Mouse (Mus musculus): ENCODE data around the gene Syngr3. TPM values are rescaled to one million over a fixed set of nuclear protein-coding genes. Genes with fewer than 3 reads are reported as not detected.

The Syngr3 gene
- polyA plus RNA-seq, 1 experiment from 2014 or later, result 2.0 TPM

- Histone ChIP-seq H3K4me1 (peaks cover 37% of the 10 kb centered on the region), H3K27ac (peak overlapping the region; percentile 81), H3K4me2 (no peak overlapping the region), H3K27me3 (no peaks in the 10 kb centered on the region), H3K9me3 (no peaks in the 10 kb centered on the region), H3K4me3 (no peak overlapping the region), H3K36me3 (peaks cover 23% of the 10 kb centered on the region; the same call in 1 of the 2 replicates), H3K9ac (no peak overlapping the region)
- ATAC-seq (ENCODE audit: borderline replicate concordance, extremely low read depth, low FRiP score, low TSS enrichment), result no peak
- 85% methylated on average over 7 of the region's 7 CpGs for WGBS
Measured at GRCm38 (mm10) chr17:24640119-24640518, 49.6 kb downstream of the Syngr3 start.

- no peak; the same call in 1 of the 2 replicates for ATAC-seq (ENCODE audit: borderline replicate concordance, extremely low read depth, low FRiP score, low TSS enrichment)
Measured at GRCm38 (mm10) chr17:24639571-24639988, 50.2 kb downstream of the Syngr3 start.

GRCm38 (mm10) chr17:24638840-24639239 lies 50.9 kb downstream of the Syngr3 start:
- Histone ChIP-seq H3K36me3 (peaks cover 23% of the 10 kb centered on the region; the same call in 1 of the 2 replicates), H3K4me1 (peaks cover 29% of the 10 kb centered on the region), H3K27ac (peak overlapping the region; percentile 81), H3K27me3 (no peaks in the 10 kb centered on the region), H3K4me3 (no peak overlapping the region), H3K9me3 (no peaks in the 10 kb centered on the region), H3K9ac (no peak overlapping the region; the same call in 1 of the 2 replicates), H3K4me2 (no peak overlapping the region)
- 48% methylated on average over 9 of the region's 9 CpGs for WGBS
- ATAC-seq (ENCODE audit: borderline replicate concordance, extremely low read depth, low FRiP score, low TSS enrichment), result peak; percentile 85

More at GRCm38 (mm10) chr17:24639571-24639988, 50.2 kb downstream of the Syngr3 start:
- peaks cover 32% of the 10 kb centered on the region for H3K4me1 ChIP-seq
- H3K36me3 ChIP-seq, result peaks cover 23% of the 10 kb centered on the region; the same call in 1 of the 2 replicates
- peak overlapping the region; percentile 13; the same call in 1 of the 2 replicates for H3K9ac ChIP-seq
- H3K9me3 ChIP-seq, result no peaks in the 10 kb centered on the region
- H3K4me2 ChIP-seq, result no peak overlapping the region
- H3K27ac ChIP-seq, result peak overlapping the region; percentile 81
- no peak overlapping the region for H3K4me3 ChIP-seq
- H3K27me3 ChIP-seq, result no peaks in the 10 kb centered on the region
- WGBS, result 68% methylated on average over 5 of the region's 5 CpGs

GRCm38 (mm10) chr17:24638214-24638613 lies 51.5 kb downstream of the Syngr3 start:
- H3K36me3 ChIP-seq, result peaks cover 23% of the 10 kb centered on the region; the same call in 1 of the 2 replicates
- ATAC-seq (ENCODE audit: borderline replicate concordance, extremely low read depth, low FRiP score, low TSS enrichment), result no peak
- H3K4me2 ChIP-seq, result no peak overlapping the region
- no peaks in the 10 kb centered on the region for H3K27me3 ChIP-seq
- WGBS, result 73% methylated on average over 4 of the region's 4 CpGs
- peak overlapping the region; percentile 64 for H3K27ac ChIP-seq
- no peak overlapping the region for H3K9ac ChIP-seq
- H3K9me3 ChIP-seq, result no peaks in the 10 kb centered on the region
- no peak overlapping the region for H3K4me3 ChIP-seq
- H3K4me1 ChIP-seq, result peaks cover 29% of the 10 kb centered on the region

GRCm38 (mm10) chr17:24636781-24637481 lies 52.8 kb downstream of the Syngr3 start:
- no peaks in the 10 kb centered on the region for H3K9me3 ChIP-seq
- H3K4me2 ChIP-seq, result no peak overlapping the region
- no peak overlapping the region for H3K27ac ChIP-seq
- H3K4me3 ChIP-seq, result no peak overlapping the region
- 60% methylated on average over 5 of the region's 5 CpGs for WGBS
- ATAC-seq (ENCODE audit: borderline replicate concordance, extremely low read depth, low FRiP score, low TSS enrichment), result no peak
- H3K27me3 ChIP-seq, result no peaks in the 10 kb centered on the region
- H3K9ac ChIP-seq, result no peak overlapping the region
- peaks cover 20% of the 10 kb centered on the region; the same call in 1 of the 2 replicates for H3K36me3 ChIP-seq
- H3K4me1 ChIP-seq, result peaks cover 36% of the 10 kb centered on the region

GRCm38 (mm10) chr17:24635694-24636093 lies 54.1 kb downstream of the Syngr3 start:
- WGBS, result 93% methylated on average over 5 of the region's 5 CpGs
- no peak overlapping the region for H3K4me3 ChIP-seq
- H3K27ac ChIP-seq, result no peak overlapping the region
- H3K9ac ChIP-seq, result no peak overlapping the region
- no peaks in the 10 kb centered on the region for H3K27me3 ChIP-seq
- H3K4me2 ChIP-seq, result no peak overlapping the region
- H3K36me3 ChIP-seq, result peaks cover 13% of the 10 kb centered on the region; the same call in 1 of the 2 replicates
- no peaks in the 10 kb centered on the region for H3K9me3 ChIP-seq
- peaks cover 42% of the 10 kb centered on the region for H3K4me1 ChIP-seq
- ATAC-seq (ENCODE audit: borderline replicate concordance, extremely low read depth, low FRiP score, low TSS enrichment), result no peak

Other genes with a start within 250 kb of the Syngr3 start
- gene Dnase1l2, start 246.8 kb downstream of the Syngr3 start, polyA plus RNA-seq (2015; fragmentation: Nextera tagmentation; extraction: Ambion mirVana), result 1.9 and 2.0 TPM in 2 replicates
- 26.0 and 35.4 TPM in 2 replicates for gene E4f1, start 219.6 kb downstream of the Syngr3 start, polyA plus RNA-seq (2015; fragmentation: Nextera tagmentation; extraction: Ambion mirVana)
- 56.2 and 57.4 TPM in 2 replicates for gene Pgp, start 219.6 kb downstream of the Syngr3 start, polyA plus RNA-seq (2015; fragmentation: Nextera tagmentation; extraction: Ambion mirVana)
- gene Bricd5, start 216.1 kb downstream of the Syngr3 start, polyA plus RNA-seq (2015; fragmentation: Nextera tagmentation; extraction: Ambion mirVana), result not detected in 2 replicates
- gene Mlst8, start 210.9 kb downstream of the Syngr3 start, polyA plus RNA-seq (2015; fragmentation: Nextera tagmentation; extraction: Ambion mirVana), result 31.6 and 34.5 TPM in 2 replicates
- 0.97 and 1.0 TPM in 2 replicates for gene Caskin1, start 201.4 kb downstream of the Syngr3 start, polyA plus RNA-seq (2015; fragmentation: Nextera tagmentation; extraction: Ambion mirVana)
- gene Traf7, start 162.0 kb downstream of the Syngr3 start, polyA plus RNA-seq (2015; fragmentation: Nextera tagmentation; extraction: Ambion mirVana), result 96.7 and 106 TPM in 2 replicates
- 2.3 and 3.3 TPM in 2 replicates for gene Rab26, start 155.7 kb downstream of the Syngr3 start, polyA plus RNA-seq (2015; fragmentation: Nextera tagmentation; extraction: Ambion mirVana)
- gene Pkd1, start 140.1 kb downstream of the Syngr3 start, polyA plus RNA-seq (2015; fragmentation: Nextera tagmentation; extraction: Ambion mirVana), result 24.7 and 30.2 TPM in 2 replicates
- 48.2 and 53.5 TPM in 2 replicates for gene Tsc2, start 57.3 kb downstream of the Syngr3 start, polyA plus RNA-seq (2015; fragmentation: Nextera tagmentation; extraction: Ambion mirVana)
- gene Nthl1, start 57.3 kb downstream of the Syngr3 start, polyA plus RNA-seq (2015; fragmentation: Nextera tagmentation; extraction: Ambion mirVana), result 17.2 and 19.6 TPM in 2 replicates
- 87.3 and 92.4 TPM in 2 replicates for gene Slc9a3r2, start 39.6 kb downstream of the Syngr3 start, polyA plus RNA-seq (2015; fragmentation: Nextera tagmentation; extraction: Ambion mirVana)
- 2.1 and 2.3 TPM in 2 replicates for gene Npw, start 31.5 kb downstream of the Syngr3 start, polyA plus RNA-seq (2015; fragmentation: Nextera tagmentation; extraction: Ambion mirVana)
- gene Zfp598, start 20.3 kb downstream of the Syngr3 start, polyA plus RNA-seq (2015; fragmentation: Nextera tagmentation; extraction: Ambion mirVana), result 21.2 and 22.2 TPM in 2 replicates
- 47.3 and 47.4 TPM in 2 replicates for gene Gfer, start 6.2 kb upstream of the Syngr3 start, polyA plus RNA-seq (2015; fragmentation: Nextera tagmentation; extraction: Ambion mirVana)
- gene Noxo1, start 6.3 kb upstream of the Syngr3 start, polyA plus RNA-seq (2015; fragmentation: Nextera tagmentation; extraction: Ambion mirVana), result 3.5 and 5.1 TPM in 2 replicates
- 81.2 and 85.2 TPM in 2 replicates for gene Tbl3, start 17.7 kb upstream of the Syngr3 start, polyA plus RNA-seq (2015; fragmentation: Nextera tagmentation; extraction: Ambion mirVana)
- 0.18 and 0.21 TPM in 2 replicates for gene Rnf151, start 28.1 kb upstream of the Syngr3 start, polyA plus RNA-seq (2015; fragmentation: Nextera tagmentation; extraction: Ambion mirVana)
- 1,576 and 1,662 TPM in 2 replicates for gene Rps2, start 28.2 kb upstream of the Syngr3 start, polyA plus RNA-seq (2015; fragmentation: Nextera tagmentation; extraction: Ambion mirVana)
- gene Ndufb10, start 34.5 kb upstream of the Syngr3 start, polyA plus RNA-seq (2015; fragmentation: Nextera tagmentation; extraction: Ambion mirVana), result 186 and 193 TPM in 2 replicates
- 0.18 TPM in 1 of 2 replicates, not detected in the other for gene Rpl3l, start 37.9 kb upstream of the Syngr3 start, polyA plus RNA-seq (2015; fragmentation: Nextera tagmentation; extraction: Ambion mirVana)
- gene Msrb1, start 46.7 kb upstream of the Syngr3 start, polyA plus RNA-seq (2015; fragmentation: Nextera tagmentation; extraction: Ambion mirVana), result 30.7 and 36.7 TPM in 2 replicates
- gene Hs3st6, start 63.0 kb upstream of the Syngr3 start, polyA plus RNA-seq (2015; fragmentation: Nextera tagmentation; extraction: Ambion mirVana), result 2.5 and 3.4 TPM in 2 replicates
- gene Meiob, start 114.3 kb upstream of the Syngr3 start, polyA plus RNA-seq (2015; fragmentation: Nextera tagmentation; extraction: Ambion mirVana), result not detected in 2 replicates
- 31.7 and 32.1 TPM in 2 replicates for gene Hagh, start 150.2 kb upstream of the Syngr3 start, polyA plus RNA-seq (2015; fragmentation: Nextera tagmentation; extraction: Ambion mirVana)
- gene Fahd1, start 160.4 kb upstream of the Syngr3 start, polyA plus RNA-seq (2015; fragmentation: Nextera tagmentation; extraction: Ambion mirVana), result 18.8 and 19.9 TPM in 2 replicates
- 1.00 and 1.4 TPM in 2 replicates for gene Igfals, start 176.0 kb upstream of the Syngr3 start, polyA plus RNA-seq (2015; fragmentation: Nextera tagmentation; extraction: Ambion mirVana)
- gene Nubp2, start 196.4 kb upstream of the Syngr3 start, polyA plus RNA-seq (2015; fragmentation: Nextera tagmentation; extraction: Ambion mirVana), result 54.4 and 56.6 TPM in 2 replicates
- 41.7 and 44.2 TPM in 2 replicates for gene Spsb3, start 196.7 kb upstream of the Syngr3 start, polyA plus RNA-seq (2015; fragmentation: Nextera tagmentation; extraction: Ambion mirVana)
- gene Eme2, start 205.1 kb upstream of the Syngr3 start, polyA plus RNA-seq (2015; fragmentation: Nextera tagmentation; extraction: Ambion mirVana), result 28.5 and 30.4 TPM in 2 replicates
- gene Mrps34, start 205.2 kb upstream of the Syngr3 start, polyA plus RNA-seq (2015; fragmentation: Nextera tagmentation; extraction: Ambion mirVana), result 89.0 and 92.0 TPM in 2 replicates
- gene Nme3, start 206.5 kb upstream of the Syngr3 start, polyA plus RNA-seq (2015; fragmentation: Nextera tagmentation; extraction: Ambion mirVana), result 67.1 and 78.5 TPM in 2 replicates
- 24.0 and 27.6 TPM in 2 replicates for gene Mapk8ip3, start 247.0 kb upstream of the Syngr3 start, polyA plus RNA-seq (2015; fragmentation: Nextera tagmentation; extraction: Ambion mirVana)

Measured in lung, embryonic 15.5 days (tissue).